Mouse (Mus musculus) lung, postnatal 25 days (tissue): Measurements from ENCODE around the gene Mrpl33.
"Not testable (repeated sequence)": the region's sequence is repeated elsewhere in the genome, so short reads cannot be mapped to it uniquely, and the experiment has no call there.

Source experiments
- DNase-seq: peaks from one replicate; pipeline ENCODE4 v3.0.0; 2022; ENCODE audit warnings: low spot score

Mrpl33 gene

DNA sequence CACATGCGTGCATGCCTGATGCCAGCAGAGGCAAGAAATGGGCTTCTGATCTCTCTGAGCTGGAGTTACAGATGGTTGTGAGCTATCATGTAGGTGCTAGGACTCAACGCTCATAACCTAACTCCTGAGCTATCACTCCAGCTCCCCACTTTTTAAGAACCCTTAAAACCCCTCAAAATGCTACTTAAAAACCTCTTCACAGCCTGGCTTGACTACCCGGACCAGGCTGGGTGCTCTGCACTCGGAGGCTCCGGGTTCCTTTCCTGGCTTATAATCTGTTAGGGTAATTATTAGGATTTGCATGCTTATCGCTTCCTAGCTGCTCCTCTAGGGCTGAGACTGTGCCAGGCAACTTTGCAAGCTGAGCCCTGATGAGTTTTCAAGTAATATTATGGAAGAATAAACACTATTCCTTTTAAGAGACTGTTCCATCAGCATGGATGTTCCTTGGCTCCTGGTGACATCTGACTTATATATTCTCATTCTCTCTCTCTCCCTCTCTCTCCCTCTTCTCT is 752 bp downstream of the Mrpl33 start:
- DNase-seq: no peak

DNA sequence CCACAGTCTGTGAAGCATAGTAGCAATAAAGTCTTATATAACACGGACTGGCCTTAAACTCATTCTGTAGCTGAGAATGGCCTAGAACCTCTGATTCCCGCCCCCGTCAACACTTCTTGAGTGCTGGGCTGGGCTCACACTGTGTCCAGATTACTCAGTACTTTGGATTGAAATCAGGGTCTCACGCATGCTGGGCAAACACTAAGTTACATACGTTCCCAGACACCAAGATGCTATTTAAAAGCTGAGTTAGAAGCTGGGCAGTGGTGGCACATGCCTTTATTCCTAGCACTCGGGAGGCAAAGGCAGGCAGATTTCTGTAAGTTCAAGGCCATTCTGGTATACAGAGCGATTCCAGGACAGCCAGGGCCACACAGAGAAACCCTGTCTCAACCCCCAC is 1.4 kb downstream of the Mrpl33 start:
- DNase-seq: no peak

DNA sequence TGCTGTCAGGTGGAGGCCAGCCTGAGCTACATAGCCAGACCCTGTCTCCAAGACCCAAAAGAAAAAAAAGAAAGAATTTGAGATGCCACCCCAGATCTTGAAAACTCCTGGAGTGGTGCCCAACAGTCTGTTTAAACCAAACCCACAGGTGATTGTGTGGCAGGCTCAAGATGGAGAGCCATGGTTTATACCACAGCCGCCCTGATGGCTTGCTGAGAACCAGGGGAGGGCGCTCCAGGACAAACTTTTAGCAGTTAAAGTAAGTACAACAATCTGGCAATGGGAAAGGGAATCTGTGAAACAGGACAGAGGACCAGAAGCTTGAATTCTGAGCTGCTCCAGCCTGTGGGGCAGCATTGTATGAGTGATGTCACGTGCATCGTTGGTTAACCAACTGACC is 1.8 kb downstream of the Mrpl33 start:
- peak; percentile 51 for DNase-seq

DNA sequence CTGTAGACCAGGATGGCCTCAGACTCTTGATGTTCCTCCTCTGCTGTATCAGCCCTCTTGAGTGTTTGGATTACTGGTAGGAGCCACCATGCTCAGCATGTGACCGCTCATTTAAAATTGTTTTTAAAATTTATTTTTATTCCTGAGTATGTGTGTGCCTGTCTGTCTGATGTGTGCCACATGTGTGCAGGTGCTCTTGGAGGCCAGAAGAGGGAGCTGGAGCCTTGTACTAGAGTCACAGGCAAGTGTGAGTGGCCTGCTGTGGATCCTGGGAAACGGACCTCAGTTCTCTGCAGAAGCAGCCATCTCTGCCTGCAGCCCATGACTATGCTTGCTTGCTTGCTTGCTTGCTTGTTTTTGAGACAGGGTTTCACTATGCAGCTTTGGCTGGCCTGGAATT is 2.4 kb downstream of the Mrpl33 start:
- no peak for DNase-seq

DNA sequence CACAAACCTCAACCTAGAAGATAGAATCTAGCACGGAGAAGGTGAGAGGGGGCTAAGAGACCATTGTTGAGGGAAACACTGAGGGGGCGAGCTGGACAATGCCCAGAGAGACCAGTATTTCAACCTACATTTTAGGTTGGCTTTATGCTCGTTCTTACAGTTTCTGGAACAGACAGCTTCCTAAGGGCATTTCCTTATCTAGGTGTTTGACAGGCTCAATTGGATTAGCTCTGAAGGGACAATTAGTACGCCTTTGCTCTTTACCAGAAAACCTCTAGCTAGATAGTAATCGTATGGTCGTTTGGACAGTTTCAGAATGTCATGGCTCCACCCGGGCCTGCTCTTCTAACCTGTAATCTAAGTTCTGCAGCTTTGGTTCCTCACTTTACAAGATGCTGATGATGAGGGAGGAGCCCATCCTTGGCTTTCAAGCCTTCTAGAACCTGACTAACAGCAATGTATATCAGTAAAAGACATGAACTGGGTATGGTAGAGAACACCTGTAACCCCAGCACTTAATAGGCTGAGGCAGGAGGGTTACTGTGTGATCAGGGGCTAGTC is 4.5 kb downstream of the Mrpl33 start:
- no peak for DNase-seq

DNA sequence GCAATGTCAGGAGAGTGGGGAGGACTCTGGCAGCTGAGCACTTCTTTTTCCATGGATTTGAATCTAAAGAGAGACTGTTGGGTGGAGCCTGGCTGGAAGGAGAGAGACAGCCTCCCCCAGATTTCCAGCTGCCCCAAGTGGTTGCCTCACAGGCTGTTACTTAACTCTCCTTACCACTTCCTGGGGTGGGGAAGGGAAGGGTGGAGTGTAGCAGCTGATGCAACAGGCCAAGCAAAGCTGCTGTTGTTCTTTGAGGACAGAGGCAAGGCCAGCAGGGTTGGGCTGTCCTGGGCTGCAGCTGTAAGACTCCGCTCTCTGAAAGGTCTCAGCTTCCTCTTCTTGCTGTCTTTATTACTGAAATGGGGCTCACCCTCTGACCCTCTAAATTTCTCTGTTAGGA is 5.6 kb downstream of the Mrpl33 start:
- DNase-seq: peak; percentile 93

DNA sequence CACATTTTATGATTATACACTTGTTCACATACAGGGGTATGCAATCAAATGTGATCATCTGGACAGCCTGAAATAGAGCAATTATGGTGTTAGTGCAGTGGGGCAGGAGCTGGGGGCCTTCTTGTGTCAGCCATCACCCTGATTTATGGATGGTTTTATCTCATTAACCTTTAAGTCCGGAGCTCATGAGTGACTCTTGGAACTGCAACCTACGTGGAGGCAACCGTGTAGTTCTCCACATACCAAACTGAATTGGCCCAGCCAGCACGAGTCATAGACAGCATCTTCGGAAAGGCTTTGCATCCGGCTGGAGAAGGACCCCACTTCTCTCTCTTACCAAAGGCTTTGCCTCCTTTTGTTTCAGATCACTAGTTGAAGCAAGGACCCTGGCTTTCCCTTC is 7.0 kb downstream of the Mrpl33 start:
- no peak for DNase-seq

DNA sequence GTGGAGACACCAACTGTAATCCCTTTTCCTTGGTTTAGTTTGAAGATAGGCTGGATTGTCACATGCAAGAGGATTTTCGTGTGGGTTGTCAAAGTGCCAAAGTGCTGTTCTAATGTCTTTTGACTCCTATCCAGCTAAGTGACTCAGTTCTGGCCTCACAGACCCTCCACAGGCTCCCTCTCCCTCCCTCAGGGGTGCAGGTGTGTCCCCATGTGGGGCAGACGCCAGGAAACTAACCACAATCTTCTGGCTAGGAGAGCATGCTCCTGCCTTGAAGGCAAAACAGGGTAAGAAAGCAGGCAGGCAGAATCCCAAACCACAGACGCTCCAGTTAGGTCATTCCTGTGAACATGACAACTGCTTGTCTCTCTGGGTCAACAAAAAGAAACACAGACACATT is 9.4 kb downstream of the Mrpl33 start:
- DNase-seq: no peak

DNA sequence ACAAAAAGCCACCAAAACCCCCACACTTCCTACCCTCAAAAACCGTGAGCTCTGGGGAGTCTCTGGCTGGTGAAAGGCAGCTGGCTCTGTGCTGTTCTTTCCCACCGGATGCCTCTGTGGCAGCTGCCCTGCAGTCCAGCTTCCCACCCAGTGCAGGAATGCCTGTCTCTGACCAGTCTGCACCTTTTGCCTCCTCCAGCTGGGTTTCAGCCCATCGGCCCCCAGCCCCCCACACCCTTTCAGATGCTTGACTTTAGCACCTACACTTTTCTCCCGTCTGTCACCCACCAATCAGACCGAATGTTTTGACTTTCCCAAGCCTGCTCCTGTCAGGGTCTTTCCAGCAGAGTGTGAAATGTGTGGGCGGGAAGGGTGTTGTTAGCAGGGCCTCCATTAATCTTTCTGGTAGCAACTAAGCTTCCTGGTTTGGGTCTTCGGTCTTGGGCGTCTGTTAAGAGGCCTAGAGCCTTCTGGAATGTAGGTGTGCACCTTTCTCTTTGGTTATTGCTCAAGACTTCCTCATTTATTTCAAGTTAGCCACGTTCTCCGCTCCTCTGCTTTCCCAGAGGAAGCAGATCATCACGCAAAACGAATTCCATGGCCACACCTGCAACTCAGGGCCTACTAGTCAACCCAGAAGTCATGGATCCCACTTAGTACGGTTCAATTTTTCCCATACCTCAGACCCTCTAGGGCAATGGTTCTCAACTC is 13.8 kb downstream of the Mrpl33 start:
- peak; percentile 51 for DNase-seq

DNA sequence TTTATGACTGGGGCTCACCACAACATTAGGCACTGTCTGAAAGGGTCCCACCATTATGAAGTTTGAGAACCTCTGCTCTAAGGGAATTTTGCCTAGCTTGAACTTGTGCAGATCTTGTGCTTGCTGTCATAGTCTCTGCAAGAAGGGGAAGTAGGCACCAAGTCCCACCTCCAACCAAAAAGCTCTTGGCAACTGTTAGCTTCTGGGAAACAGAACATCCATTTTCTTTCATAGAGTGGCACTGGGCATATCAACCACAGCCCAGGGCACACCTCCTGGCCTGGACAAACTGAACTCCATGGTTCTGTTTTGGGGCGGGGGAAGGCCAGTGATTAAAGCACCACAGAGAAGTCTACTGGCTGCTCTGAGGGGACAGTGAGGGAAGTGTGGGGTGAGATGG is 14.5 kb downstream of the Mrpl33 start:
- DNase-seq: no peak

DNA sequence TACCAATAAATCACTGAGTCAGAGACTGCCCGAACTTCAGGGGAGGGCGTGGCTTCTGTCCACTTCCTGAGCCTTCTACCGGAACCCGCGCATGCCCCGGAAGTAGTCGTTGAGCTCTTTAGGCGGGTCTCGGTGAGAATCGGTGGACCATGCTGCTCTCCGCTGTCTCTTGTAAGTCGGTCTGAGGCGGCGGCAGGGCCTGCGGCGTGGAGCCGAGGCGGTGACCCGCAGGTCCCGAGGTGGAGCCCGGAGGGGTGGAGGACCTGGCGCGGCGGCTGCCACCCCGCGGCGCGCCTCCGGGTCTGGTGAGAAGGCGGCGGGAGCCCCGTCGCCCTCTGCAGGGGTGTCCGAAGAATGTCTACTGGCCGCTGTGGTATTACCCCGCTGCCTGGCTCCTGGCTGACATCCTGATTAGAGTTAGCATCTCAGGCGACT is 17.1 kb downstream of the Mrpl33 start:
- DNase-seq: peak; percentile 89

DNA sequence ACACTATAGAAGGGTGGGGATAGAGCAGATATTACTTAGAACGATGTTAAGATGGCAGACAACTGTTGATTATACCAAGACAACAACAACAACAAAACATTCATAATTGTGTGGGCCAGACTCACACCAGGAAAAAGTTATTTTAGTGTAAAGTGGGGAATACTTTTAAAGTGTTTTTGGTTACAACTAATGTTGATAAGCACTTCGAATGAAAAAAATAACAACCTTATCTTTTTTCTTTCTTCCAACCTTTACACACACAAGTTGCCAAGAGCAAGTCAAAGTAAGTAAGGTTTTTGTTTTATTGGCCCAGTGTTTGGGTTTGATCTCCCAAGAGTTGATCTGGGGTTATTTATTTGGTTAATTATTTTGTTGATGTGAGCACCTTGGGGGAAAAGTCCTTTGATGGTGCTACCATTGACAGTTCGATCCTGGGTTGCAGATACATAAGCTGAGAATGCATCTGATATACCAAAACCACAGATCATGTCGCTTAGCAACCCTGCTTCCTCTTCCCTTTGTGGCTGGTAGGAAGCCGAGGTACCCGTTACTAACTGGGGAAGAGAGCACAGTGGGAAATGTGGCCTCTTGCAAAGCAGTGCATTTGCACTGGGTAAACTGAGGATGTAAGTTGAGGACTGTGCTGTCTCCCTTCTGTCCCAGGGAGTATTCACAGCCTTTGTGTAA is 17.7 kb downstream of the Mrpl33 start:
- DNase-seq: no peak

DNA sequence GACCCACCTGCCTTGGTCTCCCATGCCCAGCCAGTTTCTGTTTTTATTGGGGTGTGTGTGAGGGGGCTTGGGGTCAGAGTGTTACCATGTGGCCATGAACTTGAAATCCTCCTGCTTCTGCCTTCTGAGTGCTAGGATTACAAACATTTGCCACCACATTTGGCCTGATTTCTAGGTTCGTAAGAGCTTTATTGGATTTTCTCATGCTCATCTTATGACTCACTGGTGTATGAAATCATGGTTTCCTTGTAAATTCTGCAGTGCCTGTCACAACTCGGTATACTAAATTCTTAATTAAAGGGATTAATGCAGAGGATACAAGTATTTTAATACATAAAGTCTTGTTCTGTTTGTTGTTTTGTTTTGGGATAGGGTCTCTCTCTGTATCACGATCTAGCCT is 23.6 kb downstream of the Mrpl33 start:
- no peak for DNase-seq

DNA sequence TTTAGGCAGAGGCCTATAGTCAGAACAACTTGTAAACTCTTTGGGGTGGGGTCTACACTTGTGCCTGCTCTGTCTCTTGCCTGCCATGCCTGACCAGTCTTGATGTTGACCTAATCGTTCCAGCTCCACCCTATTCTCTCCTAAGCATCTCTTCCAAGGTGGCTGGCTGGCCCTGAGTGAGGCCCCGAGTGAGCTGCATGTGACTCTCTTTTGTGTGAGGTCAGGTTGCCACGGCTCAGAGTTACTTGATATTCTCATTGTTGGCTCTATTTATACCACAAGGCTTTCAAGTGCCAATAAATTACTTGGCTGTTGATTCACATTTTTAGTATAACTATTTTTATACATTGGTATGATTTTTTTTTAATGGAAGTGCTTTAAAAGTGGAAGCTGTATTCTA is 30.4 kb downstream of the Mrpl33 start:
- DNase-seq: no peak

DNA sequence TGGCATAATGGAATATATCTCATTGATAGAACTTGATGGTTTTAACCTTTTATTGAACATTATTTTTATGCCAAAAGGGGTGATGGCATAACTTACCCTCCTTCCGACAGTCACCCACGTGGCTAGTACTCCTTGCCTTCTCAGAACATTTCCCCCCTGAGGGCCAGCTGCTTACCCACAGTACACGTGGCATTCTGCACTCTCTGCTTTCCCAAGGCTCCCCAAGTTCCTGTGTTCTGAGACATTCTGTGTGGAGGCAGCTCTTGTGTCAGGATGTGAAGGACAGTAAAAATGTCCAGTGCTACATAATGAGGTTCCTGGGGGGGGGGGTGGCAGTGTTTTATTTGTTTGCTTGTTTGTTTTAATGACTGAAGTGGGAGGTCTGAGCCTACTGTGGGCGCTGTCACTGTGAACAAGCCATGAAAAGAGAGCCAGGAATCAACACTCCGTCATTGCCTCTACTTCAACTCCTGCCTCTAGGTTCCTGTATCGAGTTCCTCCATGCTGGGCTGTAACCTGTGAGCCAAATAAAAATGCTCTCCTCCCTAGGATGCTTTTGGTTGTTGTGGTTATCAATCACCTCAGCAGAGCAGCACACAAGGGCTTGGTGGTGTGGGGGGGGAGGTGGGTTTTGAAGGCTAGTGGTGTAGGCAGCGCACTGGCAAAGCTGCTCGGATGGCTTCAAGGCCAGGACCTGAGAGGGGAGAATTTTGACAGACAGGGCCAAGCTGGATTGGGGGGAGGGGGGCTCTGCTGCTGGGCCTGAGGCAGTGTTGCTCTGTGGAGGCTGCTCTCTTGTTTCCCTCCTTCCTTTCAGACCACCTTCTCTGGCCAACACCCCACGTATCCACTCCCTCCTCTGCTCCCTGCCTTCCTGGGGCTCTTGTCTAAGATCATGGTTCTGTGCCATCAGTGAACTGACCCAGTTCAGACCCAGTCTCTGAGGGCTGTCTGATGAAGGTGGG is 31.1 kb downstream of the Mrpl33 start:
- DNase-seq: no peak

DNA sequence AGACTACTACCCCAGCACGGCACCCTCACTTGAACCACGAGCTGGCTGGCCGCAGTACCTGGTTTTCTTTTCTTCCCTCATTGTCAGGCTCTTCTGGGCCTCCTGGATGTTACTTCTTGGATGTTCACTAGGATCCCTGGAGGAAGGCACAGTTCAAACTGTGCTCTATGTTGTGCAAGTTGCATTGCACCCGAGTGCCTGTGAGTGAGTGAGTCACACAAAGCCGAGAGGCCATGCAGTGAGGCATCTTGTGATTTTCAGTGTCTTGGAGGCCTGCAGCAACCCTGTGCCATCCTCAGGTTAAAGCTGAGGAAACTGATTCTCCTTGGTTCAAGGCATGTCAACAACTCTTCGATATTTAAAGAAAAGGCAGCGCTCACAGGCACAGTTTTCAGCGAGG is 31.8 kb downstream of the Mrpl33 start:
- no peak for DNase-seq

DNA sequence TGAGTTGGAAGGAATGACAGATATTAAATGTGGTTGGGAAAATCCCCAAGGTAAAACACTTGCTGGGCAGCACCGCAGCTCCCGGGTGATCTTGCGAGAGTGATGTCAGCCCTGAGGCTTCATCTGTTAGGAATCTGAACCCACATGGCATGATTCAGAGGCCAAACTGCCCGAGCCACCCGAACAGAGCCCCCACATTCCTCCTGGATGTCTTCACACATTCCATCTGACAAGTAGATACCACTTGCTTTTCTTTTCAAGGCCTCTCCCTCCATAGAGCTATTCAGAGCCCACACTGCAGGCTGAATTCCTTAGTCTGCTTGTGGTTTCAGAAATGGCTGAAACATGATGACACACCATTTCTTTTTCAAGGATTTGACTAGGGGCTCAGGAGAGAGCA is 33.3 kb downstream of the Mrpl33 start:
- peak; percentile 43 for DNase-seq

DNA sequence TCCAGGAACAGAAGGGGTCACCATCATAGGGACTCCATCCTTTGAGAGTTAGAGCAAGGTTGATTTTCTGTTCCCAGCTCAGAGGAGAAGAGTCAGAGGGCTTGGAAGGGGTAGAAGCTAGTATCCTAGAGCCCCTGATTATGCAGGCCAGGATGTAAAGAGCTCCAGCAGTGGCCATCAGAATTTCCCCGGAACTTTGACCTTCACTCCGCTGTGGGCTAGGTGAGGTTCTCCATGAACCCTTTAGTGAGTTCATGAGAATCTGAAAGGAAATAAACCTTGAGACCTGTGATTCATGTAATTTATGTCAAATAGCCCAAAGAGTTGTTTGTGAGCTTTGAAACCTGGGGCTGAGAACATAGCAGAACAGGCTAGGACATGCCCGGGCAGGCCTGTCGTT is 34.4 kb downstream of the Mrpl33 start:
- DNase-seq: not testable (repeated sequence)

DNA sequence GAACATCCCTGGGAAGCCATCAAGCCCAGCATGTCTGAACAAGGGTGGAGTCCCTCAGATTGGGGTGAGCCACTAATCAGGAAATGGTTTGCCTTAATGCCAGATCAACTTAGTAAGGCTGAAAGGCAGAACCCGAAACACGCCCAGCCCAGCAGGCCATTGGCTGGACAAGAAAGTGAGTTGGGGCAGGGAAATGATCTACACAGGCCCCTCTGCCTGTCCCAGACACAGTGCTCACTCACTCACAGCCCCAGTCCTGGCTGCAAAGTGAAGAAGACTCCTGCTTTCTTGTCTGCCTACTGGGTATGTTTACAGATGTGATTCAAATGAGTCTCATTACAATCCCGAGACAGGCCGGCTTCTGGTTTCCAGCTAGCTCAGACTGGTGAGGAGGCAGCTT is 37.4 kb downstream of the Mrpl33 start:
- DNase-seq: no peak

DNA sequence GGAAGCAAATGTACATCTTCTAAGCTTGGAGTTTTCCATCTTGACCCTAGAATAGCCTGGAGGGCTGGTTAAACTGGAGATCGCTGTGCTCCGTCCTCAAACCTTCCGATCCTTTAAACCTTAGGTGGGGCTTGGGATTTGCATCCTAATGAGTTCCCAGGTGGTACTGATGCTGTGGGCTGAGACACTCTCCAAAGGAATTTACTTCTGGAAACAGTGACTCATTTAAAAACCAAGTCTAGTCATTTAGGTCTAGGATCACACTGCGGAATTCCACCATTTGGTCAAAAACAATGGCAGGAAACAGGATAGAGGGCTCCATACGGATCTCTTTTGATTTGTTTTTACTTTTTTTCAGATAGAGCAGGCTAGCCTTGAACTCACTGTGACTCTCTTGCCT is 37.9 kb downstream of the Mrpl33 start:
- no peak for DNase-seq

DNA sequence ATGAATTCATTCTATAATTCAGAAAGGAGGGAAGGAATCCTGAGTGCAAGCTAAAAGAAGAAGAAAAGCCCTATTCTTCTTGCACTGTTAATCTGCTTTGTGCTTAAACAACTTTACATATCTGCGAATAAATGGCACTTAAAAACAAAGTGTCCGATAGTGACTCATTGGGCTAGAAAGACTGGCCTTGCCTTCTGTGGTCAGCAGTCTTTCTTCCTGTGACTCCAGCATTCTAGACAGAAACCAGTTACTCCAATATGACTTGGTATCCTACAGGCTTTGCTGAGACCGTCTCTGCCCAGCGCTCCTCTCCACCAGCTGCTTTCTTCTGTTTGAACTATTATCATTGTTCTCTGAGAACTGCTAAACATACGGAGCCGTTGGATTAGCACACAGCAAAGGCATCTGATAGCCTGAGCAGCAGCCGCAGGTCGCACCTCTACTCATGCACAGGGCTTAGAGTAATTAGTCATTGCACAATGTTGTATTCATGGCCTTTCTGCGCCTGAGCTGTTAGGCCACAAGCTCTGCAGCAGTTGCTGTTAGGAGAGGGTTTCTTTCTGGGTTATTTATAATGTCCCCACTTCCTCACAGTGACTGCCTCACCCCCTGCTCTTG is 40.0 kb downstream of the Mrpl33 start:
- DNase-seq: no peak

DNA sequence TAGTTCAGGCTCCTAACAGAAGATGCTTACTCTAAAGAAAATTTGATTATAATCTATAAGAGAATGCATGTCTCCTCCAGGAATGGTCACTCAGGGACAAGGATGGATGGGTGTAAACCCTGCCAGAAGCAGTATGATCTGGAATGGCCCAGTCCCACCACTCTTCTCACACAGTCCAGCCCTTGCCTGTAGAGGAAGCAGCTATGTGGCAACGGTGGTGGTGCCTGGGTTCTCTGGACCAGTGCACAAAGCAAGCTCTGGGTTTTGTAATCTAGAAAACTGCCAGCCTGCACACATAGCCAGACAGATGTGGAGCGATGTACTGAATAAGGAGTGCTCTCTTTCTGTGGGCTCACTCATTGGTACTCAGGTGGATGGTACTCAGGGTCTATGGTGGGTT is 43.8 kb downstream of the Mrpl33 start:
- no peak for DNase-seq
